Mouse (Mus musculus) megakaryocyte, embryonic 14.5 days (primary cell): Measurements from ENCODE around the gene Kcna7.

ENCODE experiments used
- FLI1 ChIP-seq: IDR thresholded peaks from 2 replicates; pipeline ENCODE4 v1.6.1; 2012; ENCODE audit warnings: low read length, inconsistent platforms, mixed read lengths
- GATA1 ChIP-seq: IDR thresholded peaks from 3 replicates; pipeline ENCODE4 v1.6.1; 2012; ENCODE audit warnings: mixed read lengths, low read length, inconsistent platforms, borderline replicate concordance

- TF ChIP-seq GATA1 (no peak), FLI1 (no peak)
Measured at GRCm38 (mm10) chr7:45436444-45436843, 31.0 kb downstream of the Kcna7 start.
